Mouse (Mus musculus) cortical plate, adult 2 months (tissue): ENCODE results near the gene Serpini2.
"Not testable (repeated sequence)": the region's sequence is repeated elsewhere in the genome, so short reads cannot be mapped to it uniquely, and the experiment has no call there.

Experiments
- CTCF ChIP-seq: fragments of 200-500 bp; IDR thresholded peaks from 2 replicates; pipeline ENCODE4 v1.5.1; 2011; ENCODE audit warnings: mild to moderate bottlenecking, control low read depth, low read length; ENCODE audit not compliant: insufficient read depth; ENCODE audit errors: extremely low read depth
- POLR2A ChIP-seq: fragments of 200-500 bp; IDR thresholded peaks from 2 replicates; pipeline ENCODE4 v1.6.1; 2011; ENCODE audit warnings: mild to moderate bottlenecking, low read length, control low read depth; ENCODE audit not compliant: insufficient read depth; ENCODE audit errors: extremely low read depth

DNA sequence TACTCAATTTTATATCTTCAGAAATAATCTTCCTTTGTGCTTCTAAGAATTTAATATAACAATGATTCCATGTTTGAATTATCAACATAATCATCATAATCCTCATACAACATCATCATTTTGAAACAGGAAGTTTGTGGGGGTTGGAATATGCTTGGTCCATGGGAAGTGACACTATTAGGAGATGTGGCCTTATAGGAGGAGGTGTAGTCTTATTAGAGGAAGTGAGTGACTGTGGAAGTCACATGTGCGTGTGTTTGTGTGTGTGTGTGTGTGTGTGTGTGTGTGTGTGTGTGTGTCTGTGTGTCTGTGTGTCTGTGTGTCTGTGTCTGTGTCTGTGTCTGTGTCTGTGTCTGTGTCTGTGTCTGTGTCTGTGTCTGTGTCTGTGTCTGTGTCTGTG is 29.6 kb upstream of the Serpini2 start:
- TF ChIP-seq CTCF, POLR2A: not testable (repeated sequence)
